In the genomic region with DNA sequence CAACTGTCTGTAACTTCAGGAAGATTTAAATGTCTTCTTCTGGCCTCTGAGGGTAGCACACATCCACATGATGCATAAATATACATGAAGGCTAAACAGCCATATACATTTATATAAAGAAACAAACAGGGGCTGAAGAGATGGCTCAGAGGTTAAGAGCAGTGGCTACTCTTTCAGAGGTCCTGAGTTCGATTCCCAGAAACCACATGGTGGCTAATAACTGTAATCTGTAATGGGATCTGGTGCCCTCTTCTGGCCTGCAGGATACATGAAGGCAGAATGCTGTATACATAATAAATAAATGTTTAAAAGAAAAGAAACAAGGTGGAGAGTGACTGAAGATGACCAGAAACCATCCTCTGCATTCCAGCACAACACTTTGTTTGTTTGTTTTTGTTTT, we compare ENCODE assay signal across 12 mouse cellular contexts. TPM values are rescaled to one million over a fixed set of nuclear protein-coding genes. Genes with fewer than 3 reads are reported as not detected.
DNase-seq lines count a peak whose midpoint lies in the region; ATAC-seq and TF ChIP-seq lines count a peak whose summit lies in the region.
"Had no signal": no experiment of that assay in that cellular context is flagged by ENCODE, and none has a peak within 500 bp of the region (broad histone marks: within the 10 kb centered on the region; RNA-seq: fewer than 3 reads in every experiment).

No protein-coding gene starts in this region.

- no peak overlapping the region for H3K4me2 ChIP-seq in forebrain, embryonic 13.5 days
- H3K4me2 ChIP-seq: heart, embryonic 15.5 days; limb, embryonic 13.5 days; neural tube, embryonic 12.5 days had no signal

- DNase-seq in kidney, adult 18-20 months, result peak; percentile 38
- DNase-seq in kidney, adult 8-10 months, result no peak
- DNase-seq in right cerebral cortex, postnatal 14 days, result peak; percentile 17
- no peak for DNase-seq in right cerebral cortex, postnatal 4 days
- no peak for DNase-seq in Patski (ENCODE audit: low read depth, low spot score)
- DNase-seq in natural killer cell, adult 2 months (ENCODE audit: low spot score in 2 of 2), result peak; percentile 38 to 46
- DNase-seq in cerebellum, adult 9-11 months, result no peak

- H3K9me3 ChIP-seq in forebrain, embryonic 13.5 days (replicated peaks), result no peaks in the 10 kb centered on the region
- H3K9me3 ChIP-seq: heart, embryonic 15.5 days; limb, embryonic 13.5 days; neural tube, embryonic 12.5 days had no signal

- no peaks in the 10 kb centered on the region for H3K27me3 ChIP-seq in Patski
- H3K27me3 ChIP-seq in forebrain, embryonic 13.5 days, result no peaks in the 10 kb centered on the region
- H3K27me3 ChIP-seq: heart, embryonic 15.5 days; limb, embryonic 13.5 days; neural tube, embryonic 12.5 days had no signal

- TF ChIP-seq CTCF in Patski (IDR thresholded peaks at IDR 0.05), result peak; percentile 62

- no peak overlapping the region for H3K27ac ChIP-seq in forebrain, embryonic 13.5 days
- H3K27ac ChIP-seq: heart, embryonic 15.5 days; limb, embryonic 13.5 days; neural tube, embryonic 12.5 days had no signal

- no peak overlapping the region for H3K4me3 ChIP-seq in forebrain, embryonic 13.5 days
- H3K4me3 ChIP-seq: heart, embryonic 15.5 days; limb, embryonic 13.5 days; neural tube, embryonic 12.5 days had no signal

- whole genome bisulfite sequencing in forebrain, embryonic 13.5 days, result 89% methylated on average over 1 of the region's 1 CpGs

- in situ Hi-C loops in Patski (cut with MboI; ENCODE audit: low pct_unique_long_range_greater_than_20kb), result no loop called here

- no peak for ATAC-seq in Patski
- no peak for ATAC-seq in forebrain, embryonic 13.5 days
- ATAC-seq: inflammation-experienced regulatory T-cells, adult 6 months had no signal

- POLR2A ChIA-PET in Patski (lab: Charles Lee), result no interaction called here

- peaks cover 23% of the 10 kb centered on the region for H3K36me3 ChIP-seq in forebrain, embryonic 13.5 days (ENCODE audit: poor library complexity, severe bottlenecking)

- CTCF ChIA-PET in Patski (lab: Charles Lee), result no interaction called here

- H3K9ac ChIP-seq in forebrain, embryonic 13.5 days, result no peak overlapping the region
- H3K9ac ChIP-seq: heart, embryonic 15.5 days; limb, embryonic 13.5 days; neural tube, embryonic 12.5 days had no signal

- peaks cover 22% of the 10 kb centered on the region for H3K4me1 ChIP-seq in forebrain, embryonic 13.5 days

RNA-seq across cellular contexts. Expression of a gene that starts 2.6 kb away (rescaled TPM):
- polyA plus RNA-seq in Patski (2021), result 2,546 TPM
- 2,170 and 2,214 TPM in 2 replicates for polyA plus RNA-seq in forebrain, embryonic 13.5 days (2015; fragmentation: Nextera tagmentation; extraction: Ambion mirVana)

RNA-seq across cellular contexts. Expression of a gene that starts 10.9 kb away (rescaled TPM):
- 45.8 TPM for polyA plus RNA-seq in Patski (2021)
- polyA plus RNA-seq in forebrain, embryonic 13.5 days (2015; fragmentation: Nextera tagmentation; extraction: Ambion mirVana), result 11.6 and 12.6 TPM in 2 replicates

RNA-seq across cellular contexts. Expression of a gene that starts 21.7 kb away (rescaled TPM):
- polyA plus RNA-seq in Patski (2021), result 141 TPM
- 562 and 583 TPM in 2 replicates for polyA plus RNA-seq in forebrain, embryonic 13.5 days (2015; fragmentation: Nextera tagmentation; extraction: Ambion mirVana)

RNA-seq across cellular contexts. Expression of a gene that starts 45.1 kb away (rescaled TPM):
- polyA plus RNA-seq in Patski (2021), result 764 TPM
- polyA plus RNA-seq in forebrain, embryonic 13.5 days (2015; fragmentation: Nextera tagmentation; extraction: Ambion mirVana), result 715 and 810 TPM in 2 replicates

Comparison
In these comparisons a context has a peak if more than half of its experiments do, and no peak if none do; other contexts are left out.
1. DNase-seq: peak in kidney, adult 18-20 months (single experiment), right cerebral cortex, postnatal 14 days (single experiment) and natural killer cell, adult 2 months (2 of 2); none in kidney, adult 8-10 months (0 of 2), right cerebral cortex, postnatal 4 days (single experiment), Patski (single experiment) and cerebellum, adult 9-11 months (single experiment).